Mouse (Mus musculus) liver, embryonic 12.5 days (tissue): ENCODE data around the gene Stk24. TPM values are rescaled to one million over a fixed set of nuclear protein-coding genes. Genes with fewer than 3 reads are reported as not detected.

ENCODE experiments used
- ATAC-seq: fragments of 200-750 bp; cut with Nextera tagmentation; 2 replicates; pipeline ENCODE4 v1.8.0; 2017; ENCODE audit warnings: moderate number of reproducible peaks, mild to moderate bottlenecking, moderate library complexity
- H3K27ac ChIP-seq: fragments of 300-500 bp; sonication (generic); 2 replicates; pipeline ENCODE4 v1.5.1; 2016; ENCODE audit warnings: mild to moderate bottlenecking
- H3K27me3 ChIP-seq: fragments of 300-500 bp; sonication (generic); replicated peaks from 2 replicates; pipeline ENCODE4 v1.6.1; 2016; ENCODE audit warnings: mild to moderate bottlenecking, moderate library complexity
- H3K36me3 ChIP-seq: fragments of 300-500 bp; sonication (generic); 2 replicates; pipeline ENCODE4 v1.6.1; 2016; ENCODE audit warnings: mild to moderate bottlenecking, moderate library complexity
- H3K4me1 ChIP-seq: fragments of 300-500 bp; sonication (generic); 2 replicates; pipeline ENCODE4 v1.6.1; 2016
- H3K4me2 ChIP-seq: fragments of 300-500 bp; sonication (generic); 2 replicates; pipeline ENCODE4 v1.6.1; 2016; ENCODE audit warnings: mild to moderate bottlenecking, moderate library complexity
- H3K4me3 ChIP-seq: fragments of 300-500 bp; sonication (generic); 2 replicates; pipeline ENCODE4 v1.5.1; 2016; ENCODE audit warnings: mild to moderate bottlenecking, moderate library complexity
- H3K9ac ChIP-seq: fragments of 300-500 bp; sonication (generic); 2 replicates; pipeline ENCODE4 v1.6.1; 2016; ENCODE audit warnings: mild to moderate bottlenecking, moderate library complexity
- H3K9me3 ChIP-seq: fragments of 300-500 bp; sonication (generic); replicated peaks from 2 replicates; pipeline ENCODE4 v1.6.1; 2016; ENCODE audit warnings: mild to moderate bottlenecking, moderate library complexity
- WGBS: fragments of 180-500 bp; shearing (Covaris S2); methylation state at CpG from one replicate; pipeline ENCODE4 v1.1.7; 2016; ENCODE audit not compliant: insufficient replicate concordance; 5-methylcytosine and 5-hydroxymethylcytosine counted together
- polyA plus RNA-seq: library from polyadenylated mRNA; unstranded; fragments of >200 nt; fragmentation: Nextera tagmentation; extraction: Ambion mirVana; gene quantifications from 2 replicates; pipeline ENCODE4 v1.2.1, GENCODE M21; 2016

The Stk24 gene
- polyA plus RNA-seq, 1 experiment from 2014 or later: 56.8 TPM

DNA sequence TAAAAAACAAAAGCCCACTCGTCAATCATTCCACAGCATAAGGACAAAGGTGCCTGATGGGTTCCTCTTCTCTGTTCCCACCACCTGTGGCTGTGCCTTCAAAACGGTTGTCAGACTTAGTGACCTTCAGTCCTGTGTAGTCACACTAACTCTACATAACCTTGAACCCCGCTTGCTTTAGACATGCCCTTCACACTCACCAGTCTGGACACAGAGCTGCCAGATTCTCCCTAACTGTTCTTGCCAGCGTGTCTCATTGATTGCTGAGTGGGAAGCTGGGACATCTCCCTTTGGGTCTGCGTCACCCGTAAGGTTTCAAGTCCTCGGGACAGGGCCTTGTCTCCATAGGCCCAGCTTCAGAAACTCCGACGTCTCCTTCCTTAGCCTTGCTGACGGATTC lies 127.3 kb downstream of the Stk24 start:
- Histone ChIP-seq H3K36me3 (peaks cover 11% of the 10 kb centered on the region; the same call in 1 of the 2 replicates), H3K27me3 (no peaks in the 10 kb centered on the region), H3K27ac (no peak overlapping the region), H3K4me1 (no peaks in the 10 kb centered on the region), H3K4me2 (no peak overlapping the region), H3K4me3 (no peak overlapping the region), H3K9ac (no peak overlapping the region), H3K9me3 (no peaks in the 10 kb centered on the region)
- WGBS: 72% methylated on average over 10 of the region's 10 CpGs
- ATAC-seq: no peak

DNA sequence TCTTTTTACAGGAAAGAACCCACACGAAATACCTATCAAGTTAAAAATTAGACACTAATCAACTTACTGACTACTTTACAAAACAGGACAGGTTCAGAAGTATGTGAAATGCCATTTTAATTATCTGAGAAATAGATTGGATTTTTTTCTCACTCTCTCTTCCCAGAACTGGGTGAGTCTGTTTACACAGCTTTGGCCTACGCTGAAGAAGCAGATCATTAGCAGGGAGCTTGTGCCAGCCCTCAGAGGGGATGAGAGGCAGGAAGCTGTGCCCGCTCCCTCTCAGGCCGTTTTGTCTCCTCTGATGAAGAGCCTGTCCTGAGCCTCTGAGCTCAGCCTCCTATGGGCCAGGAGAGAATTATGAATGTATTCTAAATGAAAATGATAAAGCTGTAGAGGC lies 128.1 kb downstream of the Stk24 start:
- no peaks in the 10 kb centered on the region for H3K9me3 ChIP-seq
- H3K27ac ChIP-seq: no peak overlapping the region

GRCm38 (mm10) chr14:121251099-121251498 lies 128.7 kb downstream of the Stk24 start:
- Histone ChIP-seq H3K9me3 (no peaks in the 10 kb centered on the region), H3K4me3 (no peak overlapping the region), H3K4me1 (no peaks in the 10 kb centered on the region), H3K36me3 (0 out of 2 replicates have a peak, but pooled peaks cover 3% of the 10 kb centered on the region), H3K4me2 (no peak overlapping the region), H3K9ac (no peak overlapping the region), H3K27ac (no peak overlapping the region), H3K27me3 (no peaks in the 10 kb centered on the region)
- ATAC-seq: no peak
- 67% methylated on average over 5 of the region's 5 CpGs for WGBS

More for the DNA sequence above, 128.1 kb downstream of the Stk24 start:
- H3K36me3 ChIP-seq: peaks cover 5% of the 10 kb centered on the region; the same call in 1 of the 2 replicates
- no peak for ATAC-seq
- H3K27me3 ChIP-seq: no peaks in the 10 kb centered on the region
- H3K4me1 ChIP-seq: no peaks in the 10 kb centered on the region
- H3K9ac ChIP-seq: no peak overlapping the region
- no peak overlapping the region for H3K4me2 ChIP-seq
- H3K4me3 ChIP-seq: no peak overlapping the region
- WGBS: 49% methylated on average over 4 of the region's 4 CpGs

DNA sequence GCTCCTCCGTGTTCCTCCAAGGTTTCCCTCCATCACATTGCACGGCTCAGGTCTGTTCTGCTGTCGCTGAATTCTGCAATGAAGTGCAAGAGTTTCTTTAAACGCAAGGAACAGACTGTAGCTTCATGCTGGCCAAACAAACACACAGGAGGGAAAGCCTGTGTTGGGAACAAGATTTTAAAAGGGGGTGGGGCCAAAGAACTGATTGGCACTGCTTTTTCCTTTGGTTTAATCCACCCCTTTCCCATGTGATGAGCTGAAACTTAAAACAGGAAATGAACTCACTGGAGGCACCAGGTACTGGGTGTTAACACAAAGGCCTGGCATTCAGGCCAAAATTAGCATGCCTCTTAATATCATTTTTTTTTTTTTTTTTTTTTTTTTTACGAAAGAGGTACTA lies 131.5 kb downstream of the Stk24 start:
- ATAC-seq: no peak
- H3K27me3 ChIP-seq: no peaks in the 10 kb centered on the region
- H3K4me3 ChIP-seq: no peak overlapping the region
- no peaks in the 10 kb centered on the region for H3K4me1 ChIP-seq
- no peak overlapping the region for H3K27ac ChIP-seq
- no peaks in the 10 kb centered on the region for H3K9me3 ChIP-seq
- 69% methylated on average over 5 of the region's 5 CpGs for WGBS
- H3K9ac ChIP-seq: no peak overlapping the region
- H3K4me2 ChIP-seq: no peak overlapping the region
- H3K36me3 ChIP-seq: peaks cover 10% of the 10 kb centered on the region

DNA sequence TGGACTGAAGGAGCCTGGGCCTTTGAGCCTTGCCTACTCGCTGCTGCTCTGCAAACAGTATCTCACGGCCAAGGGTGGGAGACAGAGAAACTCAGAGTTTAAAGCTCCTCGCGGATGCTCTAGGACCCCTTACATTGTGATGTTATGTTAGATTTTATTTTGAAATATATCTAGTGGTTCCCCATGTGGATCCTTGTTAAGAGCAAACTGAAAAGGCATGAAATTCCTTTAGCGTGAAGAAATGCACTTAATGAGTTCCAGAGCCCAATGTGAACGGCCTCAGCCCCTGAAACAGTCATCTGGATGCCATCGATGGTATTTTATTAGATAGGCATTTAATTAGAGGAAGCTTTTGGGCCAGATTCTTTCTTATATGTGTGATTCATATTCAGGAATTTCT lies 132.5 kb downstream of the Stk24 start:
- no peak overlapping the region for H3K9ac ChIP-seq
- H3K36me3 ChIP-seq: peaks cover 16% of the 10 kb centered on the region
- no peak overlapping the region for H3K27ac ChIP-seq
- no peak for ATAC-seq
- no peak overlapping the region for H3K4me2 ChIP-seq
- no peaks in the 10 kb centered on the region for H3K9me3 ChIP-seq
- 75% methylated on average over 7 of the region's 7 CpGs for WGBS
- no peaks in the 10 kb centered on the region for H3K27me3 ChIP-seq
- H3K4me1 ChIP-seq: no peaks in the 10 kb centered on the region
- H3K4me3 ChIP-seq: no peak overlapping the region

DNA sequence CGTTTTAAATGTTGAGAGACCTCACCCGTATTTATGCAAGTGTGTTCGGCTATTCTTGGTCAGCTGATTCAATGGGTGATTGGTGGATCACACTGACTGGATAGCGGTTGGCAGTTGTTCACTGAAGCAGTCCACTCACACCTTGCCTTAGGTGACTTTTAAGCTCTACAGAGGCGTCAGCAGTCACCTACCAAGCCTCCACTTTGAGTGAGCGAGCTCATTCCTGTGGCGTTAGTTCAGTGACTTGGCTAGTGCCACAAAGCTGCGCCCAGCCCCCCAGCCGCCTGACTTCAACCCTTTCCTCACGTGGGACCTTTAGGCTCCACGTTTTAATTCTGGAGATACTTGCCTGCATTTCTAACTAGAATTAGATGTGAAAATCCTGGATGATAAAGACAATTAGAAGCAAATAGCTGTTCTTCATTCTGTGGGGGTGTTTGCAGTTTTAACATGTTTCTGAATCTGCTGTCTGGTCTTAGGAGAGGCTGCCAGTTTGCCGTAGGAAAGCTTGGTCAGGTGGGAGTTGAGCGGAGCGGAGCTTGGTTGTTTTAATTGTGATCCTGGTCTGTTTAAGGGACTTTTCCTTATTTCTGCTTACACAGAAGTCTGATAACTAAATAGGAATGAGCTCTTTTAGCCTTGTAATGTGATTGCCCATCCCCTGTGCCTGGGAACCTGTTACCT lies 133.6 kb downstream of the Stk24 start:
- H3K4me1 ChIP-seq: no peaks in the 10 kb centered on the region
- WGBS: 72% methylated on average over 14 of the region's 14 CpGs
- no peak overlapping the region for H3K4me2 ChIP-seq
- H3K4me3 ChIP-seq: no peak overlapping the region
- H3K36me3 ChIP-seq: peaks cover 16% of the 10 kb centered on the region
- no peak overlapping the region for H3K9ac ChIP-seq
- H3K27ac ChIP-seq: no peak overlapping the region
- no peaks in the 10 kb centered on the region for H3K9me3 ChIP-seq
- ATAC-seq: no peak
- H3K27me3 ChIP-seq: no peaks in the 10 kb centered on the region

GRCm38 (mm10) chr14:121244104-121244503 lies 135.7 kb downstream of the Stk24 start:
- ATAC-seq: no peak
- no peak overlapping the region for H3K9ac ChIP-seq

GRCm38 (mm10) chr14:121239386-121239785 lies 140.4 kb downstream of the Stk24 start:
- no peak overlapping the region for H3K9ac ChIP-seq
- ATAC-seq: no peak
- H3K4me2 ChIP-seq: no peak overlapping the region
- no peaks in the 10 kb centered on the region; the same call in 1 of the 2 replicates for H3K4me1 ChIP-seq
- no peak overlapping the region for H3K27ac ChIP-seq
- H3K9me3 ChIP-seq: no peaks in the 10 kb centered on the region
- peaks cover 21% of the 10 kb centered on the region for H3K36me3 ChIP-seq
- no peak overlapping the region for H3K4me3 ChIP-seq
- WGBS: 63% methylated on average over 8 of the region's 8 CpGs
- H3K27me3 ChIP-seq: no peaks in the 10 kb centered on the region

More at GRCm38 (mm10) chr14:121244104-121244503, 135.7 kb downstream of the Stk24 start:
- no peaks in the 10 kb centered on the region for H3K9me3 ChIP-seq
- H3K27me3 ChIP-seq: no peaks in the 10 kb centered on the region
- WGBS: 80% methylated on average over 15 of the region's 15 CpGs
- peaks cover 21% of the 10 kb centered on the region for H3K36me3 ChIP-seq
- no peak overlapping the region for H3K4me2 ChIP-seq
- H3K27ac ChIP-seq: no peak overlapping the region
- H3K4me3 ChIP-seq: no peak overlapping the region
- H3K4me1 ChIP-seq: no peaks in the 10 kb centered on the region

DNA sequence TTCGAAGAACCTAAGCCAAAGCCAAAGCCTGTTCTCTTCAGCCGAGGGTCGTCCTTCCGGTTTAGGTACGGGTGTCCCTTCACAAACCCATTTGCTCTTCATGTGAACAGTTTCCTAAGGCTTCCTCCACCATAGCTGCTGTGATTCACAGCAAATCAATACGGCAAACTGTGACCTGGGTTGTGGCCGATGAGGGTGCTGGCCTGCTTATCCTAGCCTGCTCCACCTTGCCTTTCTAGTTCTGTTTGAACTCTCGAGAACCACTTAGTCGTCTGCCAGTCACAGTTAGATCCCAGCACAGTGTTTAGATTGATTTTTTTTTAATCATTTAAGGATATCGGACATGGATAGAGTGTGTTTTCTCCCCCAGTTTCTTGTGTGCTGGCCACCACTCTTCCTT lies 141.1 kb downstream of the Stk24 start:
- H3K27me3 ChIP-seq: no peaks in the 10 kb centered on the region
- H3K4me1 ChIP-seq: no peaks in the 10 kb centered on the region; the same call in 1 of the 2 replicates
- no peak for ATAC-seq
- no peak overlapping the region for H3K4me3 ChIP-seq
- no peak overlapping the region for H3K4me2 ChIP-seq
- no peaks in the 10 kb centered on the region for H3K9me3 ChIP-seq
- peaks cover 19% of the 10 kb centered on the region for H3K36me3 ChIP-seq
- H3K27ac ChIP-seq: no peak overlapping the region
- WGBS: 68% methylated on average over 10 of the region's 10 CpGs
- no peak overlapping the region for H3K9ac ChIP-seq

- H3K4me1 ChIP-seq: no peaks in the 10 kb centered on the region; the same call in 1 of the 2 replicates
- no peaks in the 10 kb centered on the region for H3K9me3 ChIP-seq
- no peak overlapping the region for H3K9ac ChIP-seq
- no peak overlapping the region for H3K27ac ChIP-seq
- H3K36me3 ChIP-seq: peaks cover 21% of the 10 kb centered on the region
- H3K4me2 ChIP-seq: no peak overlapping the region
- no peak overlapping the region for H3K4me3 ChIP-seq
- no peaks in the 10 kb centered on the region for H3K27me3 ChIP-seq
- WGBS: 66% methylated on average over 4 of the region's 4 CpGs
- ATAC-seq: no peak
Measured at GRCm38 (mm10) chr14:121236736-121237135, 143.1 kb downstream of the Stk24 start.
